Mouse (Mus musculus): ENCODE measurements around the gene Pcdh8.

GRCm38 (mm10) chr14:79780332-79780731 lies 9.2 kb upstream of the Pcdh8 start:
- no peak for TF ChIP-seq CTCF (IDR thresholded peaks at IDR 0.05)
- TF ChIP-seq EP300 (IDR thresholded peaks at IDR 0.05), result no peak
